Mouse (Mus musculus): ENCODE measurements at regions not wholly inside any gene's neighbourhood (a gene's known extent, or its start where the extent isn't known, plus 50 kb on each side); places are given as distances from the start of the nearest gene placed in this dataset.

- DNase-seq = no peak
These were observed 115.3 kb upstream of the Peli2 start for GRCm38 (mm10) chr14:48005092-48005928.

GRCm38 (mm10) chr14:48005929-48006309 lies 114.7 kb upstream of the Peli2 start:
- DNase-seq = no peak

- no peak for DNase-seq
These were observed 108.0 kb upstream of the Peli2 start for GRCm38 (mm10) chr14:48012361-48013215.

- DNase-seq = no peak
These were observed 107.2 kb upstream of the Peli2 start for GRCm38 (mm10) chr14:48013431-48013830.

GRCm38 (mm10) chr14:48014776-48015175 lies 105.8 kb upstream of the Peli2 start:
- no peak for DNase-seq

- no peak for DNase-seq
These were observed 102.7 kb upstream of the Peli2 start for GRCm38 (mm10) chr14:48017971-48018370.

- no peak for DNase-seq
These were observed 101.3 kb upstream of the Peli2 start for GRCm38 (mm10) chr14:48019331-48019730.

GRCm38 (mm10) chr14:48022271-48022670 lies 98.4 kb upstream of the Peli2 start:
- DNase-seq = no peak

GRCm38 (mm10) chr14:48024051-48024693 lies 96.5 kb upstream of the Peli2 start:
- DNase-seq = no peak

- no peak for DNase-seq
These were observed 81.3 kb upstream of the Peli2 start for GRCm38 (mm10) chr14:48039286-48039790.

GRCm38 (mm10) chr14:48046094-48046493 lies 74.5 kb upstream of the Peli2 start:
- DNase-seq = no peak

- DNase-seq = no peak
These were observed 73.8 kb upstream of the Peli2 start for GRCm38 (mm10) chr14:48046831-48047230.

GRCm38 (mm10) chr14:48049698-48050459 lies 70.7 kb upstream of the Peli2 start:
- DNase-seq = no peak

- no peak for DNase-seq
These were observed 70.2 kb upstream of the Peli2 start for GRCm38 (mm10) chr14:48050460-48050760.

- no peak for DNase-seq
These were observed 68.7 kb upstream of the Peli2 start for GRCm38 (mm10) chr14:48051971-48052370.

- no peak for DNase-seq
These were observed 68.2 kb upstream of the Peli2 start for GRCm38 (mm10) chr14:48052405-48052804.

GRCm38 (mm10) chr14:48053151-48053550 lies 67.5 kb upstream of the Peli2 start:
- DNase-seq = no peak

- peak; percentile 26 for DNase-seq
These were observed 65.9 kb upstream of the Peli2 start for GRCm38 (mm10) chr14:48054719-48055118.

GRCm38 (mm10) chr14:48055861-48056260 lies 64.8 kb upstream of the Peli2 start:
- no peak for DNase-seq

- DNase-seq = no peak
These were observed 62.3 kb upstream of the Peli2 start for GRCm38 (mm10) chr14:48058234-48058868.

GRCm38 (mm10) chr14:48059664-48060455 lies 60.8 kb upstream of the Peli2 start:
- no peak for DNase-seq

All from thymus, postnatal 4 days (tissue).